Mouse (Mus musculus) macrophage (primary cell): Measurements from ENCODE around the gene Med24. TPM values are rescaled to one million over a fixed set of nuclear protein-coding genes. Genes with fewer than 3 reads are reported as not detected.
"Not testable (repeated sequence)": the region's sequence is repeated elsewhere in the genome, so short reads cannot be mapped to it uniquely, and the experiment has no call there.

Experiments used
- H3K27ac ChIP-seq: fragments of 350-480 bp; formaldehyde crosslinking; 2 replicates; pipeline ENCODE4 v1.9.0; 2021
- H3K36me3 ChIP-seq: fragments of 350-480 bp; formaldehyde crosslinking; 2 replicates; pipeline ENCODE4 v1.9.0; 2021; ENCODE audit errors: inconsistent target
- H3K4me3 ChIP-seq: fragments of 350-480 bp; formaldehyde crosslinking; 2 replicates; pipeline ENCODE4 v1.9.0; 2021; ENCODE audit errors: inconsistent target
- H3K79me2 ChIP-seq: fragments of 350-480 bp; formaldehyde crosslinking; 2 replicates; pipeline ENCODE4 v1.9.0; 2021; ENCODE audit errors: inconsistent target
- WGBS: methylation state at CpG from one replicate; pipeline ENCODE4 v1.1.7; 2026; ENCODE audit warnings: inconsistent platforms; ENCODE audit not compliant: missing documents; 5-methylcytosine and 5-hydroxymethylcytosine counted together
- polyA plus RNA-seq: library from polyadenylated mRNA; stranded (reverse); fragments of 250-400 nt; gene quantifications from 3 replicates; pipeline ENCODE4 v1.2.4, GENCODE M21; 2018; ENCODE audit warnings: inconsistent platforms

Gene Med24
- polyA plus RNA-seq, 1 experiment from 2014 or later, result 19.2 TPM

DNA sequence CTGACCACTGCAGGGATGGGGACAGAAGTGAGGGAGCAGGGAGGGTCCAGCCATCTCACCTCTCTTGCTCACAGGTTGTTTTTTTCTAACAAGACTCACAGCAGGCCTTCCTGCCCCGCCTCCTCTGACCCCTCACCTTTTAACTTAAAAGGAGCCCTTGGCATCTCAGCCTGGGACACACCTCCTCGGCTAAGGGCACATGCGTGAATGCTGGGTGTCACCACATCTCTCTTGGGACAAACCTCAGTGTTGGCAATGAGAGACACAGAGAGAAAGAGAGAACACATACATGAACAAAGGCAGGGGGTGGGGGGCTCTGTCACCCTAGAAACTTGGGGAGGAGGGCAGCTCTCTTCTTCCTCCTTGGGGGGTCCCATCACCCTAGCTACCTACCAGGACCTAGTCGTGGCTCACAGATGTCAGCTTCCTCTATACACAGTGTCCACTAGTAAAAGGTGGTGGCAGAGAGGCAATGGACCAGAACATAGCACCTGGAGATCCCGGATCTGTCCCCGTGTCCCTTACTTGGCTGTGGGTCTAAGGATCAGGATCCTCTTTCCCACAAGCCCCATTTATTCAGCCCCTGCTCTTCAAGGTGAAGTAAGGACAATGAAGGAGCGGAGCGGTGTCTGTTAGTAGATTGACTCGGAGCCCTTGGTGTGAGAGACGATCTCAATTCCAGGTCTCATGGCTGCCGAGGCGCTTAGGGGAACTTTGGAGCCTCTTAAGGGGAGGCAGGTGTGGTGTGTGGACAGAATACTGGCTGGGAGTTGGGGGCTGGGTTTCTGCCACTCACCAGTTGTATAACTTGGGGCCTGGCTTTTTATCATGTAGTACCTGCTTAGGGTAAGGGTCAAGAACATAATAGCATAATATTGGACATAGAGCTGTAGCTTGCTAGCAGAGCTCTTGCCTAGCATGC is 17.0 kb upstream of the Med24 start:
- no peak overlapping the region for H3K4me3 ChIP-seq
- 82% methylated on average over 12 of the region's 12 CpGs for WGBS
- no peak overlapping the region for H3K27ac ChIP-seq
- no peaks in the 10 kb centered on the region for H3K36me3 ChIP-seq
- H3K79me2 ChIP-seq, result no peaks in the 10 kb centered on the region; the same call in 1 of the 2 replicates

DNA sequence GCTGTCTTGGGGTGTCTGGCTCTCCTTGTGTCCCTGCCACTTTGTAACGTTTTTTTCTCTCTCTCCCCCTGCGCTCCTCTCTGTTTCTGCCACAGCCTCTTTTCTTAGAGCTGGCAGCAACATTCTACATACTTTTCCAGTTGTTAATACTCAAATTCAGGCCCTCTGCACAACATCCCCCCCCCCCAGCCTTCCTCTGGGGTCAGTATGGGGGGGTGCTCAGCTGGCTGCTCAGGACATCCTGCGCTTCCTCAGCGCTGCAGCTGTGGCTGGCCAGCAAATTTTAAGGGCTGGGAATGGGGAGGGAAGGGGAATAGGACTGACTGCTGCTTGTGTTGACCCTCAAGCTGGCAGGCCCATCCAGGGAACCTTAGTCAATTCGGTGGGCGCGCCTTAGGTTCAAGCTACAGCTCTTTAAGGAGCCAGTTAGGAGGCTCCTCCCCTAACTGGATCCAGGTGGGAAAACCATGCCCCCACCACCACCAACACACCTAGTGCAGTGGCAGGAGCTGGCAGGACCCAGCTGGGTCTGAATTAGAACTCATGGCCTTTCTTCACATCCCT is 15.3 kb upstream of the Med24 start:
- WGBS, result 76% methylated on average over 7 of the region's 7 CpGs

DNA sequence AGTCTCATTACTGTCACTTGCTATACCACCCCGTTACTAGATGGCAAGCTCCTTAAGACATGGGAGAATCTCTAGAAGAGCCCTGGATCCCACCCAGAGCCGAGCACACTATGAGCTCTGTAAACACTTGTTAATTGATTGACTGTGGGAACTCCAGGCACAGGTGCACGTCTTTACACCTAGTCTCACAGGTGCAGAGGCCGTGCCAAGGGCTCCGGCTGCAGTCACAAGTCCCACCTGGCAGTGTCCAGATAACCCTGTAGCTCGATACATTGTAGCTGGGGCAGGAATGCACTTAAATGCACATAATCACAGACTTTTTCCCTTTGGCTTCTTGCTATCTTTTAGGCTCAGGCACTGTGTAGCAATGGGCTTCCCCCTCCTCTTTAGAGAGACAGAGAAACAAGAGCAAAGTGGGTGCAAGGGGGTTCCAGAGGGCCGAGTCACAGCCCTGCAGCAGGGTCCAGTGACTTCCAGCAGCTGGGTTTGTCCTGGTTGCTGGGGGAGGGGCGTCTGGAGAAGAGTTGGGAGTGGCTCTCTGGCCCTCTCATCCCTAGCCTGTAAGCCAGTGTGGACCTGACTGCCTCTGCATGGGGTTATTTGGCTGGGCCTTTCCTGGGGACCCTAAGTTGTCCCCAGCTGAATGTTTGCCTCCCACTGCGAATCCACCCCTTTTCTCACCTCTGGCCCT is 14.6 kb upstream of the Med24 start:
- 87% methylated on average over 9 of the region's 9 CpGs for WGBS
- H3K27ac ChIP-seq, result no peak overlapping the region
- H3K4me3 ChIP-seq, result no peak overlapping the region
- no peaks in the 10 kb centered on the region for H3K36me3 ChIP-seq
- H3K79me2 ChIP-seq, result no peaks in the 10 kb centered on the region; the same call in 1 of the 2 replicates

More for the DNA sequence above, 15.3 kb upstream of the Med24 start:
- Histone ChIP-seq H3K79me2 (no peaks in the 10 kb centered on the region; the same call in 1 of the 2 replicates), H3K36me3 (no peaks in the 10 kb centered on the region), H3K4me3 (no peak overlapping the region), H3K27ac (no peak overlapping the region)

DNA sequence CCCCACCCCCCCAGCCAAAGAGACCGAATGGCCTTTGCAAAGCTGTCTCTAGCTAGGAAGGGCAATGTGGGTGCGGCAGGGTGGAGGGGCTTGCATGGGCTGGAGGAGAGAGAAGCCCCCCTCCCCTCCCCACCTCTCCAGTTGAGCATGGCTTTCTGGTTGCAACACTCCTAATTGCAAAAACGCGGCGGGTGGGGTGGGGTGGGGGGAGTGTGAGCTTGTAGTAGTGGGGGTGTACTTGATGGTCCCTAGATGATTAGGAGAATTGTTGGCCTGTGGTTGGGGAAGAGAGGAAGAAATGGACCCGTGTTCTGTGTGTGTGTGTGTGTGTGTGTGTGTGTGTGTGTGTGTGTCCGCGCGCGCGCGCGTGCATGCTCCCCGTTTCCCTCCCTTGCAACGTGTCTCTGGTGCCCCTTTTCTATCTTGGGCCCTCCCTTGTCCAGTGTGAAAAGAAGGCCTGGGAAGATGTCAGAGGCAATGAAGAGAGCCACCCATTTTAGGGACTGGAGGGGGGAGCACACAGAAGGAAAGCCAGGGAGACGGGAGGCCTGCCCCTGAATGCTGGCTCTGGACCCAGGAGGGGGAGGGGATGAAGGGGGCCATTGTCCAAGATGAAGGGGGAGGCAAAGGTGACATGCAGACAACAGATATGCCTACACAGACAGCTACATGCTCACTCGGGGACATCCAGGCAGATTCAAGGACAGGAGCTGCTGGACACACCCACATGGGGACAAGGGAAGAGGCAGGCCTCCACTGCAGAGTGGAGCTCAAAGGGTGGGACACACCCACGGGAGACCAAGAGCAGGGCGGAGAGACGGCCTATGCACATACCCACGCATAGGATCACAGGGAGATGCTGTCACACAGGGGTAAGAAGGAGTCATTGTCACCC is 13.4 kb upstream of the Med24 start:
- Histone ChIP-seq H3K27ac (no peak overlapping the region), H3K79me2 (no peaks in the 10 kb centered on the region; the same call in 1 of the 2 replicates), H3K4me3 (peak overlapping the region; percentile 47), H3K36me3 (no peaks in the 10 kb centered on the region)
- 18% methylated on average over 20 of the region's 21 CpGs for WGBS

DNA sequence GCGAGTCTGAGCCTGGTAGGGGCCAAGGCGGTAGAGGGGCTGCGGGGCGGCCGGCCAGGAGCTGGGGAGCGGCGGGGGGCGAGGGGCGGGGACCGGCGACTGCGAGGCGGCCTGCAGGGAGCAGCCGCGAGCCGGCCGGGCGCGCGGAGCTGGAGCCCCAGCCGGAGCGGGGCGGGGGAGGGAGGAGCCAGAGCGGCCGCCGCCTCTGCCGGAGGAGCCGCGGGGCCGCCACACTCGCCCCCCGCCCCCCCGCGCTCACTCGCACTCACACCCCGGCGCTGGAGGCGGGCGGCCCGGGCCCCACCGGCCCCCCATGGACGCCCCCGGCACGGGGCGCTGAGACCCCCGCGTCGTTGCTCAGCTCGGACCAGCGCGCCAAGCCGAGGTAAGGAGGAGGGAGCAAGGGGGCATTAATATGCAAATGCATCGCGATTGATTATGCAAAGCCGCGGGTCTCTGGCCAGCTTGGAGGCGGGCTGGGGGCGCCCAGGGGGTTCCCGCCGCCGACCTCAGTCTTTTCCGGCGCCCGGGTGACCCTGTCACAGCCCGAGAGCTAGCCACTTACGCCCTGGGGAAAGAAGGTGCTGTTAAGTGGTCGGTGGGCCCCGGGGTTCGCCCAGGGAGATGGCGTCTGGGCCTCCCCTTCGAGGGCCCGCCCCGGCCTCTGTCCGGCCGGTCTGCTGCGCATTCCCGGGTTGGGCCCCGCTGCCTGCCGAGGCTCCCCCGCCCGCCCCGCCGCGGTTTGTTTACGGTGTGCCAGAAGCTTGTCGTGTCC is 12.6 kb upstream of the Med24 start:
- no peak overlapping the region for H3K27ac ChIP-seq
- H3K79me2 ChIP-seq, result no peaks in the 10 kb centered on the region; the same call in 1 of the 2 replicates
- under 1% methylated on average over 56 of the region's 86 CpGs for WGBS
- no peaks in the 10 kb centered on the region for H3K36me3 ChIP-seq
- peak overlapping the region; percentile 47 for H3K4me3 ChIP-seq

DNA sequence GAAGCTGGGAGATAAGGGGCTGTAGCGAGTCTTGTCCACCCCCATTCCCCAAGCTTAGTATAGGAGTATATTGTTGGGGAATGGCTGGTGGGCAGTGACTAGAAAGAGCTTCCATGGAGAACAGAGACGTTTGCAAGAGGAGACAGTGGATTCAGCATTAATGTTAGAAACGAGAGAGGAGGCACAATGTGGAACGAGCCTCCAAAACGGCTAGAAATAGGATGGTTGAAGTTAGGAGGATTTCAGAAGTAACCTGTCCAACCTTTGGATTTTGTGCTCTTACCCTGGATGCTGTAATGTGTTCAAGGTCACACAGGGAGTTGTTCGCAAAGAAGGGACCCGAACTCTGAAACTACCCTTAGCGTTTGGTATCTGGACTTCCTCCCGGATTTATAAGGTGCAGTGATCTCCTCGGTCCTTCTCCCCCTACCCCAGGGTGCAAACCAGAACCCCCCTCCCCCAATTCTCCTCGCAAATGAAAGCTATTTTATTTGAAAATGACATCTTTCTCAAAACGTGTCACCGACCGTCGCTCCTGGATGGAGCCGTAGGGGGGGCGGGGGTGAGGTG is 11.9 kb upstream of the Med24 start:
- WGBS, result 2% methylated on average over 17 of the region's 17 CpGs
- H3K27ac ChIP-seq, result no peak overlapping the region
- no peaks in the 10 kb centered on the region; the same call in 1 of the 2 replicates for H3K79me2 ChIP-seq
- peak overlapping the region; percentile 33 for H3K4me3 ChIP-seq
- no peaks in the 10 kb centered on the region for H3K36me3 ChIP-seq

DNA sequence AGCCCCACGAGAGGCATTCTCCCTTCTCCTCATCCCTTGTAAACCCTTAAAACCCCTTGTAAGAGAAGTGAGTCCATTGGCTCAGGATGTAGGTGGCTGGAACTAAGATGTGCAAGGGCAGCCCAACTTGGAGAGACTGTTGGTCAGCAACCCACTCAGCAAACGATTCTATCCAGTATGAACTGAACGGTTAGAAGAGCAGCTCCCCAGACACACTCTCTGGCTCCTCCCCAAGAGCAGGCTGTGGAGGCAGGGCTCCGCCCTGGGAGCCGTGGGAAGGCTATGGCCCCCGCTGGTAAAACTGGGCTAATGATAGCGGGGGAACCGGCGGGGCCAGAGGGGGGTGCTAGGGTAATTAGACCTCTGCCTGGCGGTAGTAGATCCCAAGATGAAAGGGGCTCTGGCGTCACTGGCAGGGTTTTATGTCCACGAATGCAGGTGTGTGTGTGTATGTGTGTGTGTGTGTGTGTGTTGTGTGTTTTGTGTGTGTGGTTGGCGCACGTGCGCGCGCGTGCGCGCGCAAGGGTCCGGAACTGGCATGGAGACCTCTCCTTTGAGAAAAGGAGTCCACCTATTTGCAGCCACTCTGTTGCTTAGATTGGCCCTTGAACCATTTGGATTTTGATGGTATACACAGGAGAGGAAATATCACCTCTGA is 11.3 kb upstream of the Med24 start, which contains the start of gene Thra:
Gene Thra (plus strand): TSS at position 246 of the 658 bp plus-strand sequence.
- Histone ChIP-seq H3K27ac (no peak within 1 kb of the TSS), H3K4me3 (peak within 1 kb of the TSS; percentile 33), H3K36me3 (no peaks in the 10 kb centered on the region), H3K79me2 (no peaks in the 10 kb centered on the region; the same call in 1 of the 2 replicates)
- 2% methylated on average over 20 of the region's 22 CpGs for WGBS

DNA sequence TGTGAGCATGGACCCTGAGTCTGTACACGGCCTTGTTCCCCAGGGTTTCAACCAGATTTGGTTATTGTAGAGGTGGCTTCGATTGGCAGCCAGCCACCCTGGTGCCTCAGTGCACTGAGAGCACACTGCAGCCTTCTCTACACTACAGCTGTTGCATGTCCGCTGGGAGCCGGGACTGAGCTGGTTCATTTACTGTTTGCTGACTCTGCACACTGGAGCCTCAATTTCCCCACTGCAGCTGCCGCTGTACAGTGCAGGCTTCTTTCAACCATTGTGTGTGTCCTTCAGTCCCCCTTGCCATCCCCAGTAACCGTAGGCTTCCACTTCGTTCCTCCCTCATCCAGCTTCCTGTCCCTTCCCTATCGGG is 10.8 kb upstream of the Med24 start:
- Histone ChIP-seq H3K27ac (no peak overlapping the region), H3K4me3 (no peak overlapping the region), H3K79me2 (no peaks in the 10 kb centered on the region; the same call in 1 of the 2 replicates), H3K36me3 (no peaks in the 10 kb centered on the region)
- WGBS, result 58% methylated on average over 8 of the region's 8 CpGs

DNA sequence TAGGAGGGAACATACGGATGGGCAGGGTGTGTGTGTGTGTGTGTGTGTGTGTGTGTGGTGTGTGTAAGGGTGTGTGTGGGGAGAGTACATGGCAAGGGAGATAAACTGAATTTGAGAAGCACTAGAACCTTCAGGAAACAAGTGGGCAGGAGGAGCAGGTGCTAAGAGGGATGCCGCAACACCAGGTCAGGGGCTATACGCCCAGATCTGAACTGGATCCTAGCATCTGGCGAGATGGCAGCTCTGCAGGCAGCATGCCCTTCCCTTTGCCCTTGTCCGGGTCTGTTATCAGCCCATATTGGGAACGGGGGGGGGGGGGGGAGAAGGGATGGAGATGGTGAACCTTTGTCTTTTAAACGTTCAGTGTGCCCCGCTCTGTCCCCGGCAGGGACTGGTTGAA is 9.7 kb upstream of the Med24 start:
- WGBS, result 89% methylated on average over 9 of the region's 9 CpGs
- Histone ChIP-seq H3K4me3 (no peak overlapping the region), H3K36me3 (no peaks in the 10 kb centered on the region), H3K27ac (no peak overlapping the region), H3K79me2 (no peaks in the 10 kb centered on the region; the same call in 1 of the 2 replicates)

DNA sequence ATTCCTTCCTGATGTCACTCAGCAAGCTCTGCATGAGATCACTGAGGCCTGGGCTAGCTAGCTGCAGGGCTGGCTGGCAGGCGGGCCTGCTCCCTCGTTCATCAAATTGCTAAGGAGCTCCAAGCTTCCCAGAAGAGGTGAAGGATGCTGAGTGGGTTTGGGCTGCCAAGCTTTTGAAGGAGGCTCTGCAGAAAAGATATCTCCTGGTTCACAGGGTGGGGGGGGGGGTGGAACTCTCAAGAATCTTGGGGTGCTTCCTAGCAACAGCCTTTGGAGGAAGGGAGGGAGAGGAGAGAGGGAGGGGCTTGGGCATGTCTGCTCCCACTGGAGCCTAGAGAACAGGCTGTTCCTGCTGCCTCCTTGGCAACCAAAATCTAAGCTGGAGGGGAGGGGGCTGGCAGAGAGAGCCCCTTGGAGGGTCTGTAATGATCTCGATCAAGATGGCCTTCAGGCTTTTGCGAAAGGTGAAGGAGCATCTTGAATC is 9.2 kb upstream of the Med24 start:
- Histone ChIP-seq H3K4me3 (no peak overlapping the region), H3K27ac (no peak overlapping the region), H3K36me3 (no peaks in the 10 kb centered on the region), H3K79me2 (no peaks in the 10 kb centered on the region; the same call in 1 of the 2 replicates)
- 88% methylated on average over 4 of the region's 4 CpGs for WGBS

DNA sequence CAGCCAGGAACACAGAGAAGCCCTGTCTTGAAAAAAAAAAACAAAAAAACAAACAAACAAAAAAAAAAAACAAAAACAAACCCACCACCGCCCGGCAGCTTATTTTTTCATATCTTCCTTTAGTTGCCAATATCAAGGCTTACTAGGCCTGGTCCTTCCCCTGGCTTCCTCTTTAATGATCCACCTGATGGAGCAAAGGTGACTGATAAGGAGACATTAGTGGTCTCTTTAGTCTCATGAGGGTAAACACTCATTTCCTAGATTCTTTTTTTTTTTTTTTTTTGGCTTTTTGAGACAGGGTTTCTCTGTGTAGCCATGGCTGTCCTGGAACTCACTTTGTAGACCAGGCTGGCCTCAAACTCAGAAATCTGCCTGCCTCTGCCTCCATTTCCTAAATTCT is 8.0 kb upstream of the Med24 start:
- not testable (repeated sequence) for H3K36me3 ChIP-seq, H3K79me2 ChIP-seq, H3K4me3 ChIP-seq, H3K27ac ChIP-seq
- 92% methylated on average over 2 of the region's 2 CpGs for WGBS

DNA sequence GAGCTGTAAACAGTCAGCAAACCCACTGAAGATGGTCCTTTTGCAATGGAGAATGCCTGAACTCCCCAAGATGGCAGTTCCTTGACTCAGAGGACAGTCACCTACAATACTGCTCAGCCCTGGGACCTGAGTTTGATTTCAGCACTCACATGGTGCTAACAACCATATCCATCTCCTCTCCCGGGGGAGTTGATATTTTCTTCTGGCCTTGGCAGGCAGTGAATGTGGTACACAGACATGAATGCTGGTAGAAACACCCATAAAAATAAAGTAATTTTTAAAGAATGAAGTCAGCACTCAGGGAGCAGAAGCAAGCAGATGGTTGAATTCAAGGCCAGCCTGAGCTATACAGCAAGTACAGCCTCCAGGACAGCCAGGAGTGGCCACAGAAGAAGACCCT is 6.9 kb upstream of the Med24 start:
- Histone ChIP-seq H3K36me3 (no peaks in the 10 kb centered on the region), H3K4me3 (no peak overlapping the region), H3K79me2 (no peaks in the 10 kb centered on the region), H3K27ac (no peak overlapping the region)
- WGBS, result 91% methylated on average over 1 of the region's 1 CpGs

DNA sequence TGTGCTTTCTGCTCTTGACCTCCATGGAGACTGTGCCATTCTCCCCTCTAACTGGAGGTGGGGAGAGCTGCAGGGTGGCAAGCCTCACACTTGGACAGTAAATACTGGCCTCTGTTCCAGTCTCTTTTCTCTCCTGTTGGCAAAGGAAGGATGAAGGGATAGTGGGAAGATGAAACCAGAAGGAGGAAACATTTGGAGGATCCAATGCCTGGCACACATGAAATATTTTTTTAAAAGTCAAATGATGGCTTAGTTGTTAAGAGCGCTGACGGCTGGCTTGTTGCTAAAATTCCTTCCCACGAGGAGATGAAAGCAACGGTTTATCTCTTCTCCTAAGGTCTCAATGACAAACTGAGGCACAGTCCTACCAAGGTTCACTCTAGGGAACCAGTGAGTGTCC is 5.9 kb upstream of the Med24 start:
- H3K27ac ChIP-seq, result no peak overlapping the region
- WGBS, result 96% methylated on average over 4 of the region's 4 CpGs
- H3K4me3 ChIP-seq, result no peak overlapping the region
- H3K36me3 ChIP-seq, result no peaks in the 10 kb centered on the region
- H3K79me2 ChIP-seq, result no peaks in the 10 kb centered on the region
